In the genomic region with DNA sequence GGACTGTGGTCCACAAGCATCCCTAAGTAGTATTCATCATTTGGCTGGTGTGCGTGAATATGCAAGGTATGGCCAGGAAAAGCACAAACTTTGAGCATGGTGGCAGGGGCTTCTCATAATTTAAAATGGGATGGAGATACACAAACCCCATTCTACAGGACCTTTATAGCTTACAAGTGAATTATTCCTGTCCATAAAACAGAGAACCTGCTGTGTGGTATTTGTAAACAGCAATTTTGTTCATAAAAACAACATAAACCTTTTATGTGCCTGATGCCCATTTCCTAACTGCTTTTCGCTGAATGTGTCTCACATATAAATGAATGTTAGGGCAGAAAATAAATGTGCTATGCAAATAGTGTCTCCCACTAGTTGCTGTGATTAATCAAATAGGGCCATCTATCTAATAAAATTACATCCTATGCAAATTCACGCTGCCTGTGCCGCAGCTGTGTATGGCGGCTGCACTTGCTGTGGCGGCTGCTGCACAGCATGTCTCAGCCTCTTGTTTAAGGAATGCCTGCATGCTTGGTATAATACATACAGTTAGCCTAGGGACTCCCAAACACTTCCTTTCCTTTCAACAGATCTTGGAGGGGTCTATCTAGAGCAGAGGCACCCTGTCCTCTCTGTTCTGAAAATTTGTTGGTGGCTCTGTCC, we compare ENCODE assay signal across 20 mouse cellular contexts.
"Had no signal": no experiment of that assay in that cellular context is flagged by ENCODE, and none has a peak within 500 bp of the region (broad histone marks: within the 10 kb centered on the region; RNA-seq: fewer than 3 reads in every experiment).

No protein-coding gene starts in this region.

- H3K4me3 ChIP-seq: limb, embryonic 12.5 days; limb, embryonic 15.5 days; midbrain, embryonic 12.5 days; midbrain, embryonic 15.5 days; stomach, embryonic 15.5 days had no signal

- H3K36me3 ChIP-seq: limb, embryonic 12.5 days; limb, embryonic 15.5 days; midbrain, embryonic 12.5 days; midbrain, embryonic 15.5 days; stomach, embryonic 15.5 days had no signal

- H3K9me3 ChIP-seq: limb, embryonic 12.5 days; limb, embryonic 15.5 days; midbrain, embryonic 12.5 days; midbrain, embryonic 15.5 days; stomach, embryonic 15.5 days had no signal

- ATAC-seq: liver, postnatal 0 days; lung, postnatal 0 days; midbrain, embryonic 15.5 days had no signal

- H3K4me2 ChIP-seq: limb, embryonic 12.5 days; limb, embryonic 15.5 days; liver, embryonic 11.5 days; lung, embryonic 14.5 days; midbrain, embryonic 12.5 days; midbrain, embryonic 15.5 days; stomach, embryonic 15.5 days had no signal

- H3K27me3 ChIP-seq: limb, embryonic 12.5 days; limb, embryonic 15.5 days; midbrain, embryonic 12.5 days; midbrain, embryonic 15.5 days; stomach, embryonic 15.5 days had no signal

- H3K9ac ChIP-seq: limb, embryonic 12.5 days; limb, embryonic 15.5 days; liver, embryonic 14.5 days; liver, postnatal 0 days; lung, embryonic 14.5 days; midbrain, embryonic 12.5 days; midbrain, embryonic 15.5 days; stomach, embryonic 15.5 days had no signal

- H3K4me1 ChIP-seq: limb, embryonic 12.5 days; limb, embryonic 15.5 days; midbrain, embryonic 12.5 days; midbrain, embryonic 15.5 days; stomach, embryonic 15.5 days had no signal

- DNase-seq: kidney, adult 18-20 months; kidney, adult 9 months; kidney, postnatal 14 days; kidney, postnatal 4 days; left cerebral cortex, postnatal 4 days; liver, postnatal 0 days; lung, embryonic 14.5 days; retina, postnatal 1 day; right cerebral cortex, postnatal 25 days; spleen, adult 18-20 months; thymus, postnatal 25 days had no signal

- H3K27ac ChIP-seq: limb, embryonic 12.5 days; limb, embryonic 15.5 days; liver, embryonic 14.5 days; macrophage; midbrain, embryonic 12.5 days; midbrain, embryonic 15.5 days; stomach, embryonic 15.5 days had no signal
